Mouse (Mus musculus) mesoderm, embryonic 11.5 days (tissue): ENCODE data around the gene Mrpl22.

Source experiments
- DNase-seq: peaks from one replicate; pipeline ENCODE4 v3.0.0-alpha.2; 2012; ENCODE audit warnings: low read depth, low spot score

The Mrpl22 gene

GRCm38 (mm10) chr11:58171459-58172091 lies at the start of gene Mrpl22:
Gene Mrpl22, plus strand, starts transcription at chr11:58171661.
- DNase-seq: peak; percentile 99

GRCm38 (mm10) chr11:58123711-58124110 lies 47.8 kb upstream of the Mrpl22 start:
- no peak for DNase-seq

- no peak for DNase-seq
Observed at GRCm38 (mm10) chr11:58125021-58125420, 46.4 kb upstream of the Mrpl22 start.

- peak; percentile 12 for DNase-seq
Observed at GRCm38 (mm10) chr11:58126397-58127160, 44.9 kb upstream of the Mrpl22 start.

- no peak for DNase-seq
Observed at GRCm38 (mm10) chr11:58127544-58127943, 43.9 kb upstream of the Mrpl22 start.

- DNase-seq: peak; percentile 20
Observed at GRCm38 (mm10) chr11:58129302-58129843, 42.1 kb upstream of the Mrpl22 start.

GRCm38 (mm10) chr11:58132026-58132425 lies 39.4 kb upstream of the Mrpl22 start:
- DNase-seq: no peak

GRCm38 (mm10) chr11:58134869-58135268 lies 36.6 kb upstream of the Mrpl22 start:
- no peak for DNase-seq

GRCm38 (mm10) chr11:58135296-58135695 lies 36.2 kb upstream of the Mrpl22 start:
- no peak for DNase-seq

GRCm38 (mm10) chr11:58136677-58137076 lies 34.8 kb upstream of the Mrpl22 start:
- DNase-seq: no peak

GRCm38 (mm10) chr11:58138821-58139220 lies 32.6 kb upstream of the Mrpl22 start:
- DNase-seq: no peak

- DNase-seq: no peak
Observed at GRCm38 (mm10) chr11:58139466-58139865, 32.0 kb upstream of the Mrpl22 start.

- DNase-seq: no peak
Observed at GRCm38 (mm10) chr11:58143704-58144426, 27.6 kb upstream of the Mrpl22 start.

- DNase-seq: no peak
Observed at GRCm38 (mm10) chr11:58146241-58146640, 25.2 kb upstream of the Mrpl22 start.

GRCm38 (mm10) chr11:58155458-58155857 lies 16.0 kb upstream of the Mrpl22 start:
- DNase-seq: no peak

- no peak for DNase-seq
Observed at GRCm38 (mm10) chr11:58156871-58157270, 14.6 kb upstream of the Mrpl22 start.

- no peak for DNase-seq
Observed at GRCm38 (mm10) chr11:58165072-58165471, 6.4 kb upstream of the Mrpl22 start.

- DNase-seq: no peak
Observed at GRCm38 (mm10) chr11:58167822-58168166, 3.7 kb upstream of the Mrpl22 start.

GRCm38 (mm10) chr11:58168167-58168915 lies 3.1 kb upstream of the Mrpl22 start, which contains the start of gene Gemin5:
Gene Gemin5, minus strand, starts transcription at chr11:58168539.
- DNase-seq: peak; percentile 91

GRCm38 (mm10) chr11:58169666-58170065 lies 1.8 kb upstream of the Mrpl22 start:
- DNase-seq: no peak

GRCm38 (mm10) chr11:58179563-58179962 lies 8.1 kb downstream of the Mrpl22 start:
- DNase-seq: peak; percentile 88
